Mouse (Mus musculus) neural tube, embryonic 11.5 days (tissue): Measurements from ENCODE around the gene Mocs2. TPM values are rescaled to one million over a fixed set of nuclear protein-coding genes. Genes with fewer than 3 reads are reported as not detected.

ENCODE experiments used
- ATAC-seq: fragments of 200-750 bp; cut with Nextera tagmentation; 2 replicates; pipeline ENCODE4 v1.8.0; 2017; ENCODE audit warnings: moderate number of reproducible peaks, mild to moderate bottlenecking, moderate TSS enrichment, moderate library complexity; ENCODE audit not compliant: insufficient read depth, low FRiP score, low TSS enrichment
- DNase-seq: peaks from one replicate; pipeline ENCODE4 v3.0.0-alpha.2; 2015; ENCODE audit warnings: low spot score
- H3K27ac ChIP-seq: fragments of 300-500 bp; sonication (generic); 2 replicates; pipeline ENCODE4 v1.5.1; 2014; ENCODE audit warnings: low read depth, mild to moderate bottlenecking, low read length
- H3K27me3 ChIP-seq: fragments of 300-500 bp; sonication (generic); 2 replicates; pipeline ENCODE4 v1.6.1; 2014; ENCODE audit warnings: mild to moderate bottlenecking, low read length, mixed read lengths; ENCODE audit not compliant: control insufficient read depth, insufficient read depth
- H3K36me3 ChIP-seq: fragments of 300-500 bp; sonication (generic); 2 replicates; pipeline ENCODE4 v1.6.1; 2014; ENCODE audit warnings: mild to moderate bottlenecking, low read length, moderate library complexity, mixed read lengths; ENCODE audit not compliant: control insufficient read depth, insufficient read depth
- H3K4me1 ChIP-seq: fragments of 300-500 bp; sonication (generic); 2 replicates; pipeline ENCODE4 v1.6.1; 2014; ENCODE audit warnings: low read length, mixed read lengths; ENCODE audit not compliant: control insufficient read depth, insufficient read depth
- H3K4me2 ChIP-seq: fragments of 300-500 bp; sonication (generic); 2 replicates; pipeline ENCODE4 v1.6.1; 2014; ENCODE audit warnings: low read depth, mild to moderate bottlenecking, moderate library complexity
- H3K4me3 ChIP-seq: fragments of 300-500 bp; sonication (generic); 2 replicates; pipeline ENCODE4 v1.5.1; 2014; ENCODE audit warnings: low read depth, low read length
- H3K9ac ChIP-seq: fragments of 300-500 bp; sonication (generic); 2 replicates; pipeline ENCODE4 v1.6.1; 2014; ENCODE audit warnings: mild to moderate bottlenecking, low read length
- H3K9me3 ChIP-seq: fragments of 300-500 bp; sonication (generic); 2 replicates; pipeline ENCODE4 v1.6.1; 2016; ENCODE audit warnings: low read length; ENCODE audit not compliant: control insufficient read depth
- WGBS: fragments of 180-500 bp; shearing (Covaris S2); extraction: QIAGEN DNeasy Blood & Tissue Kit; methylation state at CpG from one replicate; pipeline ENCODE4 v1.1.7; 2014; 5-methylcytosine and 5-hydroxymethylcytosine counted together
- polyA plus RNA-seq: library from polyadenylated mRNA; unstranded; fragments of >200 nt; fragmentation: Nextera tagmentation; extraction: Ambion mirVana; gene quantifications from 2 replicates; pipeline ENCODE4 v1.2.1, GENCODE M21; 2014

Mocs2 gene
- polyA plus RNA-seq, result 85.6 and 87.5 TPM in 2 replicates

GRCm38 (mm10) chr13:114817751-114818360 lies at the start of gene Mocs2:
Mocs2 (plus strand) TSS chr13:114818236.
- Histone ChIP-seq H3K27ac (no peak within 1 kb of the TSS), H3K4me2 (peak within 1 kb of the TSS; percentile 73), H3K4me1 (0 out of 2 replicates have a peak, but pooled peaks cover 3% of the 10 kb centered on the region), H3K9ac (peak within 1 kb of the TSS; percentile 60), H3K27me3 (no peaks in the 10 kb centered on the region), H3K36me3 (no peaks in the 10 kb centered on the region), H3K9me3 (no peaks in the 10 kb centered on the region), H3K4me3 (peak within 1 kb of the TSS; percentile 62)
- DNase-seq, result peak; percentile 96
- ATAC-seq, result peak; percentile 97
- under 1% methylated on average over 39 of the region's 39 CpGs for WGBS

- Histone ChIP-seq H3K9ac (no peak overlapping the region), H3K4me2 (no peak overlapping the region), H3K27ac (no peak overlapping the region), H3K9me3 (no peaks in the 10 kb centered on the region), H3K4me3 (no peak overlapping the region), H3K27me3 (no peaks in the 10 kb centered on the region), H3K4me1 (no peaks in the 10 kb centered on the region), H3K36me3 (no peaks in the 10 kb centered on the region)
- ATAC-seq, result no peak
- 88% methylated on average over 1 of the region's 1 CpGs for WGBS
- no peak for DNase-seq
Observed at GRCm38 (mm10) chr13:114791511-114791910, 26.5 kb upstream of the Mocs2 start.

- H3K27ac ChIP-seq, result no peak overlapping the region
- ATAC-seq (peak; percentile 67), DNase-seq (peak; percentile 34)
- no peaks in the 10 kb centered on the region for H3K4me1 ChIP-seq
- 49% methylated on average over 6 of the region's 6 CpGs for WGBS
- H3K9me3 ChIP-seq, result no peaks in the 10 kb centered on the region
- no peaks in the 10 kb centered on the region for H3K27me3 ChIP-seq
- H3K4me3 ChIP-seq, result no peak overlapping the region
- no peak overlapping the region for H3K9ac ChIP-seq
- no peaks in the 10 kb centered on the region for H3K36me3 ChIP-seq
- no peak overlapping the region for H3K4me2 ChIP-seq
Observed at GRCm38 (mm10) chr13:114793250-114794030, 24.6 kb upstream of the Mocs2 start.

GRCm38 (mm10) chr13:114801857-114802256 lies 16.2 kb upstream of the Mocs2 start:
- Histone ChIP-seq H3K27me3 (no peaks in the 10 kb centered on the region), H3K4me3 (no peak overlapping the region), H3K9me3 (no peaks in the 10 kb centered on the region), H3K9ac (no peak overlapping the region), H3K4me1 (no peaks in the 10 kb centered on the region), H3K27ac (no peak overlapping the region), H3K4me2 (no peak overlapping the region), H3K36me3 (no peaks in the 10 kb centered on the region)
- WGBS, result 84% methylated on average over 3 of the region's 3 CpGs
- DNase-seq, result no peak
- no peak for ATAC-seq

GRCm38 (mm10) chr13:114802971-114803370 lies 15.1 kb upstream of the Mocs2 start:
- no peak overlapping the region for H3K27ac ChIP-seq
- no peak overlapping the region for H3K4me2 ChIP-seq
- H3K27me3 ChIP-seq, result no peaks in the 10 kb centered on the region
- DNase-seq (no peak), ATAC-seq (no peak)
- no peaks in the 10 kb centered on the region for H3K9me3 ChIP-seq
- no peak overlapping the region for H3K9ac ChIP-seq
- H3K36me3 ChIP-seq, result no peaks in the 10 kb centered on the region
- H3K4me3 ChIP-seq, result no peak overlapping the region
- 85% methylated on average over 2 of the region's 2 CpGs for WGBS
- no peaks in the 10 kb centered on the region for H3K4me1 ChIP-seq

- no peak overlapping the region for H3K4me2 ChIP-seq
- H3K9me3 ChIP-seq, result no peaks in the 10 kb centered on the region
- no peak for ATAC-seq
- H3K4me3 ChIP-seq, result no peak overlapping the region
- H3K36me3 ChIP-seq, result no peaks in the 10 kb centered on the region
- H3K9ac ChIP-seq, result no peak overlapping the region
- WGBS, result 87% methylated on average over 5 of the region's 5 CpGs
- DNase-seq, result no peak
- H3K4me1 ChIP-seq, result no peaks in the 10 kb centered on the region
- no peaks in the 10 kb centered on the region for H3K27me3 ChIP-seq
- H3K27ac ChIP-seq, result no peak overlapping the region
Observed at GRCm38 (mm10) chr13:114809624-114810210, 8.3 kb upstream of the Mocs2 start.

- 37% methylated on average over 9 of the region's 9 CpGs for WGBS
Observed at GRCm38 (mm10) chr13:114818513-114818912, 477 bp downstream of the Mocs2 start.

GRCm38 (mm10) chr13:114822871-114823270 lies 4.8 kb downstream of the Mocs2 start:
- no peaks in the 10 kb centered on the region; the same call in 1 of the 2 replicates for H3K36me3 ChIP-seq
- 100% methylated on average over 2 of the region's 2 CpGs for WGBS
- H3K4me1 ChIP-seq, result 0 out of 2 replicates have a peak, but pooled peaks cover 3% of the 10 kb centered on the region
- H3K4me3 ChIP-seq, result no peak overlapping the region
- no peaks in the 10 kb centered on the region for H3K27me3 ChIP-seq
- DNase-seq (no peak), ATAC-seq (no peak)
- H3K27ac ChIP-seq, result no peak overlapping the region
- no peaks in the 10 kb centered on the region for H3K9me3 ChIP-seq
- H3K4me2 ChIP-seq, result no peak overlapping the region
- no peak overlapping the region for H3K9ac ChIP-seq

More at GRCm38 (mm10) chr13:114818513-114818912, 477 bp downstream of the Mocs2 start:
- ATAC-seq, result peak; percentile 63
- Histone ChIP-seq H3K27me3 (no peaks in the 10 kb centered on the region), H3K9ac (peak overlapping the region; percentile 60), H3K4me3 (peak overlapping the region; percentile 62), H3K27ac (no peak overlapping the region), H3K36me3 (no peaks in the 10 kb centered on the region; the same call in 1 of the 2 replicates), H3K9me3 (no peaks in the 10 kb centered on the region), H3K4me1 (0 out of 2 replicates have a peak, but pooled peaks cover 3% of the 10 kb centered on the region), H3K4me2 (peak overlapping the region; percentile 73)
- DNase-seq, result no peak
